Mouse (Mus musculus): ENCODE data around the gene Rgs7.

The Rgs7 gene

DNA sequence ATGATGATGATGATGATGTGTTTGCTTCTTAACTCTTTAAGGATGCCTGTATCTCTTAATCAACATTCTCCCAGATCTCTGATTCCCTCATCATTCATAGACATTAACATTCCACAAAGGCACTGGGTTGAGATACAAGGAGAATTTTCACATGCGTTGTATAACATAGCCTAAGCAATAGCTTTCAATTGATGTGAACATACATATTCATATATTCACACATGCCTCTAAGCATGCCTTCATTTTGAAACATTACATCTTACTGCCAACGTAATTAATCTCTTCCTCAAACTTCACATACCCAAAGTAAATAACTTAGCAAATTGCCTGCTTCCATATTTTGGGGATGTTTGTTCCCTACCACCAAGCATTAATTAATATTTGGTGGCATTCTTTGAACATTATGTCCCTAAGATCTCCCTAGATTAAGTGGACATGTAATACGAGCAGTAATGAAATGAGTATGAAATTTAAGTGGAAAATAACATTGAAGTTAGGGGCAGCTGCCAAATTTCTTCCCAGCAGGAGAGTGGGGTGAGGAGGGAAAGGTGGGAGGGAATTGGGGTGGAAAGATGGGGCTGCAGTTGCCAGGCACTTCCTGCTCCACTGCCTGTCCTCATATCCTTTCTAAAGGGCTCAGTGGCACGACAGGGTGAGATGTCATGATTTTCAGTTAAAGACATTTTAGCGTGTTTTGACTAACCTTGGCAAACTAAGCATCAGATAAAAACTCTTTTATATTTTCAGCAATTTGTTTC is 317.2 kb downstream of the Rgs7 start:
- no peak for DNase-seq (ENCODE audit: low spot score)

DNA sequence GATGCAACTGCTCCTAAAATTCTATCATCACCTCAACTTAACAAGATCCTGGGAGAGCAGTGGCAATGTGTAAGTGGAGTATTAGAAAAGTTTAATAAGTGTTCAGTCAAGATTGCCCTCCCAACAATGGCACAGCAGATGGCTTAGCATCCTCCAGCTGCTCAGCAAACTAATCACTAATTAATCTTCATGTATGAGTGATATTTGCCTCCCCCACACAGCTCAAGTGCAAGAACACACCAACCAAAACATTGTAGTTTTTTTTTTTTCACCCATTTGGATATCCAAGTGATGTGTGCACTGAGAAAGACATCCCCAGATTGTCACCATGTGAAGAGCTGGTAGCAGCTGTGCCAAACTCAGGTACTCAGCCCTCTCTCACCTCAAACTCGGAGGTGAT is 336.8 kb downstream of the Rgs7 start:
- no peak for DNase-seq (ENCODE audit: low spot score)

DNA sequence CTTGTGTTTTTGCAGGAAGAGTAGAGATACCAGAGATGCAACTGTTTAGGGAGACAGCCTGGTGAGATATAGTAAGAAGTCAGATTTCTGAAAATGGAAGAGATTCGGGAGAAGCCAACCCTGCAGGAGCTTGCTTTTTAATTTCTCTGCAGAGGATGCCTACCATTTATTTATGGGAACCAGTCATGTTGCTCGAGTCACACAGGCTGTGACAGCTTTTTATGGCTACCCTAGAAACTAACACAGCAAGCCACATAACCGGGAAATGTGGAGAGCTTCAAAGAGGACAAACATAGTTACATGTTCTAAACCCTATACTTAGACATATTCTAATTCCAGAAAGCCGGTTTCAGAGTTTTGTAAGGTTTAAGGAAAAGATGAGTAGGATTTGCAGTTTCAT is 349.2 kb downstream of the Rgs7 start:
- DNase-seq (ENCODE audit: low spot score), result peak; percentile 27

DNA sequence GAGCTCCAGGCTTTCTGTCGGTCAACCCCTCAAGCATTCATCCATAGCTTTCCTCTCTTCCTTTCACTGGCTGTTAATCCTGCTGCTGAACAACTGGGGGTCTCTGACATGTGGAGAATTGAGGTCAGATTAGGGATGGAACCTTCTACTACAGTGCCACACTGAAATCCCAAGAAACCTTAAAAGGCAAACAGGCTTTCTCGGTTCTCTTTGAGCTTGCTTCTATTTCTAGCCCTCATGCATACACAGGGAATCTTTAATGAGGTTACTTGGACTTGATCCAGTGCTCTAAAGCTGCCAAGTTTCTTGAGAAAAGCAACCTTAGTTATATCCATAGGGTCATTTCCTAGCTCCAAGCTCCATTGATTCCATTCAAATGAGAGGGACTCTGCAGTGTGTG is 363.8 kb downstream of the Rgs7 start:
- DNase-seq (ENCODE audit: low spot score), result peak; percentile 42

DNA sequence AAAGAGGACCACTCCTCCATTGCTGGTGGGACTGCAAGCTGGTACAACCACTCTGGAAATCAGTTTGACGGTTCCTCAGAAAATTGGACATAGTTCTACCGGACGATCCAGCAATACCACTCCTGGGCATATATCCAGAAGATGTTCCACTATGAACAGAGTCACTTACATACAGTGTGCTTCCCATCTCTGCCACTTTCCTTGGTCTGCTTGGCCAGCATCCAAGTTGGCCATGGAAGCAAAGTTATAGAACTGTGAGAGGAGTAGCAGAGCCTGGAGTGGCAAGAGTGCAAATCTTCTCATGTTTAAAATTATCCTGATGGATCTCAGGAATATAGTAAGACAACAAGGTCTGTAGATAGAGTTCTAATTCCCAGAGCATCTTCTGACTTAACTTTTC is 367.9 kb downstream of the Rgs7 start:
- DNase-seq (ENCODE audit: low spot score), result no peak

DNA sequence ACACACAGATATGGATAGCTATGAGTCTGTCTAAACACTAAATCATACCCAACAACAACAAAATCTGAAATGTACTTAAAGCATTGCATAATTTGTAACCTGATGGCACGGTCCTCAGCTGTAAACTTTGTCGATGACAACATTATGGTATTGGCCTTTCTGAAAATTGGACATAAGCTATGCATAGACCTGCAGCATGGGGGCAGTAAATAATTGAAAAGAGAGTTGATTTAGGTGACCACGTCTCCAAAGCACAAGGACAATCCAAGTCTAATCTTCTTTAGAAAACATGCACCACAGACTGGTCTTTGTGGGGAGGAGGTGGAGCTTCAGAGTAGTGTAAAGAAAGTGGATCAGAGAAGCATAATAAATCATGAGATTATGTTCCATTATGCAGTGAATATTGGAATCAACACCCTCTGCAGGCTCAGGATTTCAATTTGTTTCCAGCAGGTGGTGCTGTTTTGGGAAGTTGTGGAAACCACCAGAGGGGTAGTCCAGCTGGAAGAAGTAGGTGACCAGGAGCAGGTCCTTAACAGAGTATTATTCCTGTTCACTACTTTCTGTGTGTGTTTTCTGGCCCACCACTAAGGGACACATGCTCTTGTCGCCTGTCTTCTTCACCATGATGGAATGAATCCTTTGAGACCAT is 373.3 kb downstream of the Rgs7 start:
- no peak for DNase-seq (ENCODE audit: low spot score)

DNA sequence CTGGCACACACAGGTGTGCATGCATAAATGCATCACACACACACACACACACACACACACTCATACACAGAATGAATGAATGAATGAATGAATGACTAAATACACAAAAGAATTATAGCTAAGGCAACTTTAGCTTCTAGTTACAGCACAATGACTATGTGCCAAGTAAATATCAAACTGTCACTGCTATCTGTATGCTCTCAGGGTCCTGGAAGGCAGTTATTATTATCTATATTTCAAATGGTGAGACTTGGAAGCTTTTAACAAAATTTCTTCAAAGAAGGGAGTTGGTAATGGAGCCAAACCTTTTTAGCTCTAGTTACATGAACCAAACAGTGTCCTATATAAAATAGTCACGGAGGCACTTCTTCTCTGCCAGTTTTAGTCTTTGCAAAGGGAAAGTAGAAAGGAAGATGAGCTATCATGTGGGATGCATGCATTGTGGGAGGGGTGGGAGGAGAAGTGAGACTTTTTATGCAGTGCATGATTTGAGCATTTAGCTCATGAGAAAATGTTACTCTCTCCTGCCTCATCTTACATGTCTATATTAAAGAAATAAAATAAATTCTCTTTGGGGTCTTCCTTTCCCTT is 383.9 kb downstream of the Rgs7 start:
- peak; percentile 26 for DNase-seq (ENCODE audit: low spot score)

DNA sequence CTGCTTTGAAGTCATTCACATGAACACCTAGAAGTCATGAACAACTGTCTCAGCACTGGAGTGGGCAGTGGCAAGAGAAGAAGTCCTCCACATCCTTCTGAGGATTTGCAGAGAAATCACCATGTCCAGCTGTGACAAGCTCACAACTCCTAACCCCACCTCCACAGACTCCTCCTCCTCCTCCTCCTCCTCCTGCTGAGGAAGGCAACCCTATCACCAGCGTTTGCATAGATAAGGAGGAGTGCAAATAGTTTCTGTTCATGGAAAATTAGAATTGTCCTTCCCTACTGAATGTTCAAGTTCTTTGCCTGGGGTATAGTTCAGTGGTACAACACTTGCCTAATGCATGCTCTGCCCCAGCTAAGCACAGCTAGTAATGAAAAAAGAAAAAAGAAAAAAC is 386.0 kb downstream of the Rgs7 start:
- DNase-seq (ENCODE audit: low spot score), result no peak

DNA sequence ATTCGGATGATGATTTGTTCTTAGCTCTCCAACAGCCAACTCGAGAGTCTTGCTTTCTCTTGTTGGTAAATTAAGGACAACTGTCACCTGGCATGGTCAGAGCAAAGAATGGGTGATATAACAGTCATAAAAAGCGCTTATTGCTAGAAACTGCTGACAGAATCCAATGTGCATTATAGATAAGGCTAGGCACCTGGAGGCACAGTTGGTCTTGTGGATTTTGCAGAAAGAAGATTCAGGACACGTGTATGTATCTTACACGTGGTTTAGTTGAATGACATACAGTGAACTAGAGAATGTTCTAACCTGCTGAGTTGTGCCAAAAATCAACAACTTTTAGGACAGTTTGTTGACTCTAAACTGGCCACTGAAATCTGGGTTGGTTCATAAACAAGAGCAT is 386.9 kb downstream of the Rgs7 start:
- no peak for DNase-seq (ENCODE audit: low spot score)

DNA sequence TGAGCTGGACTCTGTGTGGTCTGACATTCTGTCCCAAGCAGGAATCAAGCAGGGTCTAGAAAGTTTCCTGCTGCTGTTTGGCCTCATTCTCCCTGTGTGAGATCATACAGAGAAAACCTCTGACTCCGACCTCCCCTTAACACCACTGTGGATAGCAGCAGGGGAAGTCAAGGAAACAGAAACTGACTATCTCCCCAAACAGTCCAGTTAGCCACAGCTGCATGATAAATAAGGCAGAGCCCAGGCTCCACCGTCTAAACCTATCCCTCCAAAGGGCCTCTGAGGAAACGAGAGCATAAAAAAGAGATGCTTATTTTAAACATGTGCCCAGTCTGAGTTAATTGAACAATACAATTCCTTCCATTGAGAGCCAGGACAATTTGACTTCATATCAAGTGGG is 395.3 kb downstream of the Rgs7 start:
- DNase-seq (ENCODE audit: low spot score), result no peak

DNA sequence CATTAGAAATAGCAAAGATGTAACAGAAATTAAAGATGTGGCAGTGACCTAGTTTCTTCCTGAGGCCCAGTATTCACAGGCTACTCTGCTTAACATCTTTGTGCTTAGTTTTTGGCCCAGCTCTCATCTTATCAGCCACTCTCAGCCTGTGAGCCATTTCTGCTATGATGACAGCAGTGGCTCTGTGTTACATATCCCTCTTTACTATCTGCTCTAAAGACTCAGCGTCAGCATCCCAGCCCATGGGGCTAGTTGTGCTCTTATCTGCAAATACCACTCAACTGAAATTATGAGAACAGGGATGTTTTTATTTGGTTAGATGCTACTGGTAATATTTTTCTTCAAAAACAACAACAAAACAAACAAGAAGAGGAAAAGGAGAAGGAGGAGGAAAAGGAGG is 410.2 kb downstream of the Rgs7 start:
- DNase-seq (ENCODE audit: low spot score), result no peak

DNA sequence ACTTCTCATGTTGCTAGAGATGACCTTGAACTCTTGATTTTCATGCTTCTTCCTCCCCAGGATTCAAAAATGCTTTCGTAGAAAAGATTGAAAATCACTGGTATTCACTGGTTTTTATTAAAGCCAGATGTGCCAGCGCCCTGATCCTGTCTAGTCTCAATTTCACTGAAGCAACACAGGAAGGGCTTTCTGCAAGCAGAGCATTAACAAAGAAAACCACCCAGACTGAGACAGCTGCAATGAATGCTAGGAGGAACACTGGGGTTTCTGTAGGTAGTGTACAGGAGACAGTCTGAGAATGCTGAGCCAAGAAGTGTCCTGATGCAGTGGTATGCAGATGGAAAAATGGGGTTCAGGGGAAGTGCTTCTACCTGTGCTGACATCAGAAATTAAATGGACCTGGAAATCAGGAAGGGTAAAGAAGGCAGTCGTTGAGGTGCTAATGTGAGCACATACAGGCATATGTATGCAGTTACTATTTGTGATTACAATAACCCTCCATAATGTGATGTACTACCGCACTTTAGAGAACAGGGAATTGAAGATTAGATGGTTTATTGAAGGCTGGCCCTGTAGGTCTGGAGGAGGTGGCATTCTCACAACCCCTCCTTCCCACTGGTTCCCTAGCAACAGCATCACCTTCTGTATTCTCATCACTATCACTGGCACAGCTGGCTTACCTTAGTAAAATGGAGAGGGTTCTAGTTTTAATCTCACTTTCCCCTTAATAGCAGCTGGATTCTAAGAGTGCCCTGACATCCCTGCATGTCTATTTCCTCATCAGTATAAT is 412.3 kb downstream of the Rgs7 start:
- no peak for DNase-seq (ENCODE audit: low spot score)

DNA sequence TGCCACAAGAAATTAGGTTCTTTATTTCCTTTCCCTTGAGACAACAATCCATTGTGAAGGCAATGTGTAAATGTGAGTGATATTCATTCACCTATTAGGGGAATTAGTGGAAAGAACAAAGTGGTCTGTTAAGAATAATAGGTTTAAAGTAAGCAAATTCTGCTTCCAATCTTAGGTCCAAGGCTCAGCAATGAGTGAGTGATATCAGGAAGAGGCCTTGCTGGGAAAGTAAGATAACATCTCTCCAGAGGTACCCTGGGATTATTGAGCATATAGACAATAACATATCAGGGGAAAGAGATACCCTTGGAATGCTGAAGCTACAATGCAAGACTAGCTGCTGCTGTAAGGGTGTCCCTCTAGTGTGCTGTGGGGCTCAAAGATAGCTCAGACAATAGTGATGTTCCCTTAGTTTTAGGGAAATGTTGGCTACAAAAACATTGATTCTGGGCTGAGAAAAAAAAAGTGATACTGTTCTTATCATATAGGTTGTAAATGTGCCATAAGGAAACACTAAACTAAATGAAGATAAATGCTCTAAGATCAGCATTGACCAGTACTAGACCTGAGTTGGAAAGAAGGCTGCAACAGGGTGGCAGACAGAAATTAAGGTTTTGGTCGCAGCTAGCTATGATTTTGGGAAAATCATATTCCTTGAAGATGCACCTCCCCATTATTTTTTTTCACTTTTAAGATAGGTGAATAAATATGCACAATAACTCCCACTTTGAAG is 418.6 kb downstream of the Rgs7 start:
- no peak for DNase-seq (ENCODE audit: low spot score)

DNA sequence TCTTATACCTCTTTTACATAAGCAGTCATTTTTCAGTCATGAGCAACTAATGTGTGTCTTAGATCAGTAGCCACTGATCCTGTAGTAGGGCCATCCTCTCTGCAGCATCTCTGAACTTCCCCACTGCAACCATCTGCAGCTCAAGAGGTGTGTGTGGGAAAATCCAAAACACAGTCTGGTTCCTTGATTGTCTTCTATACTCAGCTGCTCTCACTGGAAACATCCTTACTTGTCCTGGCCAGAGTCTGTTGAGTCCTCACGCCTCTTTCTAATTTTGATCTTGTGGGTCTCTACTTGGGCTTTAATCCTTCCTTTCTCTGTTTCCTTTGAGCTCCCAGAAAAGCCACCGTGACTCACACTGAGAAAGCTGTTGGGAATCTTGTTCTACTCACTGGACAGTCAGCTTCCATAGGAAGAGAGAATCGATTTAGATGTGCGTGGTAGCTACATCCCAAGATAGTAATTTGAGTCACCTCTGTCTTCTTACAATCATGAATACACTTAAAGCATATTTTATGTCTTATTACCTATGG is 422.5 kb downstream of the Rgs7 start:
- peak; percentile 6 for DNase-seq (ENCODE audit: low spot score)

DNA sequence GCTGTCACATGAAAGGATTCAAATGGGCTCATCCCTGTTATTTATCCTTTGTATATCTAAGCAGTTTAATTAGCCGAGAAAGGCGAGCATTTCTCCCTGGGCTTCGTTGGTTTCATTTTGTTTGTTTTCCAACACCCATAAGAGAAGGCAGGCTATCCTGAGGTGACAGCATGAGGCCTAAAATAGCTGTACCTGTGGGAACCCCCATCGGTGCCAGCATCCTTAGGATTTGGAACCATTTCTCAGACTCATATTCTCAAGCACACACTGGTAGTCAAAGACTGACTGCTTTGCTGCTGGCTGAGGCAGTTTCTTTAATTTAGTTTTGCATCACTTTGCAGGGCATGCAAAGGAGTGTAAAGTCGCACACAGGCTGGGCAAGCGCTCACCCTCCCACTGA is 443.2 kb downstream of the Rgs7 start:
- no peak for DNase-seq (ENCODE audit: low spot score)

DNA sequence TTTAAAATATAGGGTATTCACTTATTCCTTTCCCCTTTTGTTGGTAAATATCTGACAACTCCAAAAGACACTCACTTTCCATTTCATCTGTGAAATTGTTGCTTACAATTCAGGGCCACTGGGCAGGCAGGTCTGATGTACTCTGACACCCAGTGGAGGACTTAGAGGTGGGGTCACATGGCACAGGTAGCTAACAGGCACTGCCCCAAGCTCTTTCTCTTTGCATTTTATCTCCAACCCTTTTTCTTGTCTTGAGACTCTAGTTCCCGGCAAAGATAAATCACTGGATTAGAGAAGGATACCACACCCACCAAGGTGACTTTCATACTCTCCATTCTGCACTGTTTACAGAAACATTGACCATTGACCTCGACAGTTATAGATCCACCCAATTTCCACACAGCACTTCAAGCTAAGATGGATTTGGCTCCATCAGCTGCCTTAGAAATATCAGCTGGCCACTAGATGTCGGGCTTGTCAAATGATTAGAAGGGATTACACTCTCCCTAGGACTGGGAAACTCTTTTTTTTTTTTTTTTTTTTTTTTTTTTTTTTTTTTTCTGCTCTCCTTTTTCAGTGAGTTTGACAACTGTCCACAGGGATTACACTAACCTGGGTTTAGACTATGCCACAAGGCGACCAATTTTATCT is 451.0 kb downstream of the Rgs7 start:
- peak; percentile 33 for DNase-seq (ENCODE audit: low spot score)

DNA sequence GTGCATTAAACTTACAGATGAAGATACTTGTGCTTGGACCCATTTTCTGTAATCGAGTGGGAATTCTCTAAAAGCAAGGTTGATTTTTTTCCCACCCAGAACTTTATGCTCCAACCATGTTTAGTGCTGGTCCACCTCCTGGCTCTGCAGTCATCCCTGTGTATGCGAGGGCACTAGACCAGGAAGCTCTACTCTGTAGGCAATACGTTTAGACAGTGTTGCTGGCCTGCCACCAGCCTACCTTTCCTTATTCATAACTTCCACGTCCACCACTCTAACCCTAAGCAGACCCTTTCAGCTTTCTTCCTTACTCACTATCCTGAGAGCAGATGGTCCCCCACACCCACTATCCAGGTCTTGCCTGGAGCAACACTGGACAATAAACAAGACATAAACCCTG is 452.3 kb downstream of the Rgs7 start:
- no peak for DNase-seq (ENCODE audit: low spot score)

DNA sequence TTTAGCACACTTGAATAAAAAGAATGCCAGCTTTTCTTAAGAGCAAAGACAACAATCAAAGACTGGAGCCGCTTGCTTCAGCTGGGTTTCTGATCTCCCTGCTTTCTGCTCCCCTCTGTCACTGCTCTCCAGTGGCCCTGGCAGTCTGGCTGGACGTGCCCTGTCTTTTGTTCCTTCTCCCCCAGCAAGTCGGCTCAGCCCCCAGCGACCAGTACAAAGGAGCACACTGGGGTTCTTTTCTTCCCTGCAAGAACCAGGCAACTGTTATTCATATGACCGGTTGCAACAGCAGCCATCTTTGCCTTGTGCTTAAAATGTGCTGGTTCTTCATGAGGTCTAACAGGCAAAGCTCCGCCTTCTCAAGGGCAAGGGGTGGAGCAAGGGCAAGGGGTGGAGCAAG is 452.7 kb downstream of the Rgs7 start:
- no peak for DNase-seq (ENCODE audit: low spot score)

DNA sequence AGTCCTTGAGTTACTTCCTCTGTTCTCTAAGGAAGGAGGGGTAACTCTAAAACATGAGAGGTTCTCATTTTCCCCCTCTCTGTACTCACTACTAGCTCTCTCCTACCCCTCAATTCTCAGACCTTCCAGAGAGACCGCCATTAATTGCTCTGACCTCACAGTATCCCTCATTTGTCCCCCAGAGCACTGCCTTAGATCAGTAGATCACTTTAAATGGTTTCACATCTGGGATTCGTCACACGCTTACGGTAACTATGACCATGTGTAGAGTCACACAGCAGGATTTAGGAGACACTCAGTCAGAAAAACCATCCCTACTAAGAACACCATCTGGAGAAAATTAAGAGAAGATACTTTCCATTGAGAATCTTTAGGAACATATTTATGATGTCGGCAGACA is 456.8 kb downstream of the Rgs7 start:
- DNase-seq (ENCODE audit: low spot score), result no peak

DNA sequence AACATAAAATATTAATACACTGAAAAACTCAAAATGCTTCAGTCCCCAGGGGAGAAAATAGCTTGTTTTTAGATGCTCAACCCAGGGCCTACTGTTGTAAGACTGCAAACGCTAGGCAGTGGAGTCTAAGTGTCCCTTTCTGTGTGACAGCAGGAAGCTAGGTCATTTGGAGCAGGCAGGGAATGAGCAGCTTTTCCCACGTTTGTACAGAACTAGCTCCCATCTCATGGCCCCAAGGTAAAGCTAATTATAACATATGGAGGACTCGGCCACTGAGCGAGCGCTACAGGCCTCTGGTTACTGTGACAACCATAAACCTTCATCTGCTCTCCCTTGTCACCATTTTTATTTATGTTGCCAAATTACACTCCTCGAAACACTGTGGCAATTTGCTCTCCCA is 460.3 kb downstream of the Rgs7 start:
- DNase-seq (ENCODE audit: low spot score), result no peak

DNA sequence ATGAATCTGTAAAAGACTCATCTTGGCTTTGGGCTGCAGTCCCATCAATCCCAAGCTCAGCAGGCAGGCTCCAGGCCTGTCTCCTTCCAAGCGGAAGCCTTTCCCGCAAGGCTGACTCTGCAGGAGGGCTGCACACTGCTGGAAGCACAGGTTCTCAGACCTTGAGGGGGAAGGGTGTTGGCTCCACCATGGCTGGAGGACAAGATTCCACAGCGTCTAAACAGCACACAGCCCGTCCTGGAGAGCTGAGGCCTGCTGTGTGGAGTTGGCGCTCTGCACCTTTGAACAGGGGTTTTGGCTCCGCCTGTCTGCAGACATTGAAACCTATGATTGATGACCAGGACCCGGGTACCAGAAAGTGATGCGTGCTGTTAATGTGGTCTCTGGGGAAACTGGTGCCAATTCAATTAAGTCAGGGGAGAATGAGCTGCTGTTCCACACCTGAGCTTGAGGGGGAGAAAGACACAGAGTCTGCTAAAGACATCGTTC is 463.5 kb downstream of the Rgs7 start:
- DNase-seq (ENCODE audit: low spot score), result no peak

Data from left cerebral cortex, adult 11 months (tissue).